Mouse (Mus musculus) layer of hippocampus, postnatal 14 days (tissue): Measurements from ENCODE around the gene Fgfr2. TPM values are rescaled to one million over a fixed set of nuclear protein-coding genes. Genes with fewer than 3 reads are reported as not detected.
A peak's percentile ranks its signal among the peaks of the same experiment; 100 is the strongest.

ENCODE experiments used
- DNase-seq, 2 experiments: peaks; one replicate each; pipeline ENCODE4 v3.0.0; 2021 to 2022; ENCODE audit warnings: low spot score in 2 of 2, mixed read lengths in 1 of 2
- total RNA-seq, 2 experiments: library from RNA; stranded (reverse); gene quantifications; 2 replicates each; pipeline ENCODE4 v1.2.3; 2021

Fgfr2 gene
- total RNA-seq, 2 experiments from 2014 or later: 38.3 to 40.2 TPM

DNA sequence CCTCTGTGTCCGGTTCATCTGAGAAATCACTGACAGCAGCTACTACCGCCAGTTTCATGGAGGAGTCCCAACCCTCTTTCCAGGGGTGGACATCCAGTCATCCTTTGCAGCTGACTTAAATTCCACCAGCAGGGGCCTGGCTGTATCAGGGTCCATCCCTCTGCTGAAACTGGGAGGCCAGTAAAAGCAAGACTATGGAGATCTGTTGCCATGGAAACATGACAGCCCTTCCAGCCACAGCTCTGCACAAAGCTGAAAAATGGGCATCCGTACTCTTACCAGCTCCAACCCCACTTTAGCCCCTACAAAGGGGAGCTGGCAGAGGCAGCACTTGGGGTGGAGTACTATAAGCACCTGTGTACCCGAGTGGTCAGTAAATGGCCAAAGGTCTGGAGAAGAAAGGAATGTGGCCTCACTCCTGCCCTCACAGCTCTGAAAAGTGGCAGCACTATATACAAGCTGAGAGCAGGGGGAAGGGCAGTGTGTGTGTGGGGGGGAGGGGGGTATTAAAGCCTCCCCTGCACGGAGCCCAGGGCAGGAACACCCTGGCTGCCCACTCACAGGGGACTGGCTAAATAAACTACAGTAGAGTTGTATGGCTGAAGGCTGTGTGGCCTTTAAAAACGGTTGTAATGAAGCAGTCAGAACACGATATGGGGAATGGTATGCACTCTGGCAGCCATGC, 341.9 kb downstream of the Fgfr2 start:
- DNase-seq: no peak

DNA sequence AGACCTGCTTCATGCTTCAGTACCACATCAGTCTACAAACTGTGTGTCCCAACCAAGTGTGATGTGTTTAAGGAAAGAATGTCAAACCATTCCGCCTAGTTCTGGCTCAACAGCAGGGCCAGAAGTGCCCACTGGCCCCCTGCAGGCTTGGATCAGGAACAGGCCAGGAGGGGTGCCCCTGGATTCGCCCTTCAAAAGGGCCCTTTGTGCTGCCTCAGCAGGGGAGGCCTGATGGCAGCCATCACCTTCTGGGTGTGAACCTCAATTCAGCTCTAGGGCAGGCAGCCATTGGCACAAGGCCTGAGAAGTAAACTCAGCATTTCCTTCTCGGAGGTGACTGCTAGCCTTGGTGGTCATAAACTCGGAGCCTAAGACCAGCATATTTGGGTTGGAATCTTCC, 342.5 kb downstream of the Fgfr2 start:
- peak in 1 of 2 experiments; percentile 39 for DNase-seq

DNA sequence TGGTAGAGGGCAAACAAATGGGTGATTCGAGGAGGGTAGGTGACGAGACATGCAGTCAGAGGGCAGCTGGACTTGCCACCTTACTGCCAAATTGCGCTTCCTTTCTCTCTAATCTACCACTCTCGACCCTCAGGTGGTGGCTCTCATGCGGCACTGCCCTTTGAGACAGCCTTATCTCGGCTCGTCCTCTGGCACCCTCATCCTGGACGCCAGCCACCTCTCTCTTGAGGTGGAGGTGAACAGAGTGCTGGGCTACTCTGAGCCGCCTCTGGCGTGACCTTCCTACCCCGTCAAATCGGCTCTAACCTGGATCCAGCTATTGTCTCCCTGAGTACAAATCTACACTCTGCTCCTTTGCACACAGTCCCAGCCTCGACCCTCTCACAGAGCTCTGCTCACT, 344.5 kb downstream of the Fgfr2 start:
- no peak for DNase-seq

DNA sequence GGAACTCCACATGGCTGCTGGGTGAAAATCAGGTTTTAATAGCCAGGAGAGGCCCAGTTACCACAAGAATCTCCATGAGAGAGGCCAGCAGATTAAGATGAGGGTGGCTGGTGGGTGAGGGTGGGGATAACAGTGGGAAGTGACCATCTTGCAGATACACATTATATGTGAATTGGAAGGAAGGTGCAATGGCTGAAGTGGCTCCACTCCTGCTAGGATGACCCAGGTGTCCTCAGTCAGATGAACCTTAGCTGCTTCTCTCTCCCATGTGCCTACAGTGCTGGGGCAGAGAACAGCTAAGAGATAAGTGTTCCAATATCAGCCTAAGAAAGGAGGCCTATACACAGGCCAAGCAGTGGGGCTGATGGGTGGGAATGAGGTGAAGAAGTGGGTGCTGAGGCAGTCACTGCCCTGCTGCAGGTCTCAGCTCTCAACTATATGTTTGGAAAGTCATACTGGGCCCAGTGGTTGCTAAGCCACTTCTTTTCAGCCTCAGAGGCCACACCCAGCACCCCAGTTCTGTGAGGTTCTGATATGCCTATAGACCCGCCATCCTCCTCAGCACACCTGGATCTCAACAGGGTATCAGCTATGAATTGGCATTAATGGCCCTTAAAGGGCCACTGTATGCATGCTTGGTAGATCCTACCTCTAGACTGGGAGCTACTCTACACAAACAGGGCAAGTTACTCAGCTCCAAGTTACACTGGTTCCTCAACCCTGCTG, 345.3 kb downstream of the Fgfr2 start:
- no peak for DNase-seq

DNA sequence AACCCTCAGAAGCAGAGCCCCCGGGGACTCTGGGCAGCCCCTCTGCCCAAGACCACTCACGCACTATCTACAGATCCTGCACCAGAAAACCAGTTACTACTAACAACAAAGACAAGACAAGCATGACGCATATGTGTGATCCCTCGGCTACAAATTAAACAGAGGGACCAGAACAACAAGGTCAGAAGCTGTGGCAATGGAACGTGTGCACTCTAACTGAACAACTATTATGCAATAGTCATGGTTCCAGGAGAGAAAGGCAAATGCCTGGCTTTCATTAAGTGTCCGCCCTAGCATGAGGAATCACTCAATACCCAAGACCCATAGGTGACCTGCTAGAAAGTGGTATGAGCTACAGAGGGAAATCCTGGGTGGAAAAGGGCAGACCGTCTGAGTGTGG, 346.0 kb downstream of the Fgfr2 start:
- DNase-seq: no peak

DNA sequence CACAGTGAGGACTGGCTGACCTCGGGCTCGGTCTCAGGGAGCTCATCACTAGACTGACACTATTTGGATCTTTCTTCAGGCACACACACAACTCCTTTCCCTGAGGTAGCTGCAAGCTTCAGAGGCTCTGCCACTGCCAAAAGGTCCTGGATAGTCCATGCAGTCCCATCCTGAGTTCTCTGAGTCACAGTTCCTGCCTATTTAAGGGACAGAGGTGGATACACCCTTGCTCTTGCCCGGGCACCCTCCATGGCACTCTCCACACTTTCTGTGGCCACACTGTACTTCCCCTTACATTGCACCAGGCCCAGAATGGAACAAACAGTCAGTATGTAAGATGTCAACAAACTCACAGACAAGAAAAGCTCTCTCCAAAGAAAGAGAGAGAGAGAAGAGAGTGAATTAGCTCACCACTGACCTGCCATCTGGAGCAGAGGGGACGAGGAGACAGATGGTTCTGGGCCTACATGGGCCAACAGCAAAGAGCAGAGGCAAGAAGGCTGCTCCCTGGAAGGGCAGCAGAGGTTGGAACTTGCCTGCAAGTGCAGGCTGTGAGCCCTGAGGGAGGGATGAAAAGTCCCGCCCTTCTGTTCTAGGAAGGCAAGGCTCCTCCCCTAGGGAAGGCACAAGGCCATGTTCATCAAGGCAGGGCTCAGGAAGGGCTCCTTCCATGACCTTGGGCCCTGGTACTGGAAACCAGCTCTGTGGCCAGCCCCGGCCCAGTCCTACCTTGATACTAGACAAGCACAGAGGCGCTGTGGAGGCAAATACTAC, 346.6 kb downstream of the Fgfr2 start:
- DNase-seq: no peak

DNA sequence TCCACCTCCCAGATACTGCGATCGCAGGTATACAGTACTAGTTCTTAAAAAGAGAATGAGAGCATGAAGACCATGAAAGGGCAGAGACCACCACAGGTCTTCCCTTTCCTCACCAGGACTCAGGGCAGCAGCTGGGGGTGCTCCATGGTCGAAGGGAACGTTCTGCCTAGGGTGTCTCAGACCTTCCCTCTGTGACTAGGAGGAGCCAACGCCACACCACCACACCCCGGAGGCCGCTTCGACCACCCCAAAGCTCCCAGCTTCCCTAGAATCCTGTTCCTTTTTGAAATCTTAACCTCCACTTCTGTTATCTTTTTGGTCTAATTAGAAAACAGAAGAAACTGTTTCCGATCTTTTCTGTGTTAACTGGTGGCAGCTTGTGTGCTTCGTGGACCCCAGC, 347.2 kb downstream of the Fgfr2 start:
- no peak for DNase-seq

DNA sequence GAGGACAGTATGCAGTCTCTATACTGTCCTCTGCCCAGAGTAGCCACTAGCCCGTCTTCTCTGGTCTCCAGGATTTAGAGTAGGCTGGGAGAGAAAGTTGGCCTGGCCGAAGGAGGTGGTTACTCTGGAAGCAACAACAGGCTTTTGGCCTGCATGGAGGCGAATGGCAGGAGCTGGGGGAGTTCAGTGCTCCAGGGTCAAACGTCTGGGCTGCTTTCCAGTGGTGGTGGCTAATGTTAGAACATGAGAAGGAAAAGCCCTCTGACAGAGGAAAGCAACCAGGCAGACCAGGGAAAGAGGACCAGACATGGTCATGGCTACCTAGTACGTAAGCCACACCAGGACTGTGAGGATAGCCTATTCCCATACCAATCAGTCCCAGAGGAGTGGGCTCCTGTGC, 347.8 kb downstream of the Fgfr2 start:
- DNase-seq: no peak

DNA sequence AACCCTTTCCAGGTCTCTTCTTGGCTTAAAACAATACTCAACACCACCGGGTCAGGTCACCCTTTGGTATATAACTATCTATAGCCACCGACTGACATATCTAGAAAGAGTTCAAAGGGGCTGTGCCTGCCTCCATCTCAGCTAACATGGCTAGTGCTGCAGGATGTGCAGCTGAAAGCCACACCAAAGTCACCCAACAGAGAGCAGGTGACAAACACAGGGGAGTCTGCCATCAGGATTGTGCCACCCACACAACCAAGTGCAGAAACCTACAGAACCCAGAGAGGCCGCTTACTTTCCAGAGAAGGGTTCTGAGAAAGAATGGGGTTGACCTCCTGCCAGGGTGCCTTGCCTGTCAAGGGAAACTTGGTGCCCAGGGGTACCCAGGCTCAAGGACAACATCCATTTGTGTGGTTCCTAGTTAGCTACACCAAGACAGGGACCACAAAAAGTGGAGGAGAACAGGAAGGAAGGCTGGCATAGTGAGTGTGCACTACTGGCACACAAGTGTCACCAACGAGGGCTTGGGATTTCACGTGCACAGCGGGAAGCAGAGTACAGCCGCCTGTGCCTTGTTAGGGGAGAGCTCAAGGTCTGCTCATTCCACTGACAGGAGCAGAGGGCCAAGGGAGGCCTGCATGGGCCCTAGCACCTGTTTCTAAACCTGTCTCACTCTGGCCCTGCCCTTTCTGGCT, 350.0 kb downstream of the Fgfr2 start:
- DNase-seq: no peak

DNA sequence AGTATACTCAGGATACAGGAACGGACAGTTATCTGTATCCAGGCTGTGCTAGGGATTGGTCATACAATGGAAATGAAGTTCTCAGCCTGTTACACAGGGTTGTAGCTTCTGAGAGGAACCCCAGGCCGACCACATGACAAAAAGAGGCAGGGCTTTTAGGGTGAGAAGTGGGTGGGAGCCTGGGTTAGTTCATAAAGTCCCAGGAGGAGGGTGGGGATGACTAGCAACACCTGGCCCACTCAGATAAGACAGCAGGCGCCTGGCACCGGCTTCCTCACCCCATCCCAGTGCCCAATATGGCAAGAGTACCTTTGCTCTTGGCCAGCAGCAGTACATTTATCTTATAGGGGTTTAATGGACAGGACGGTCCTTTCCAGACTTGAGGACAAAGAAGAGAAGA, 350.7 kb downstream of the Fgfr2 start:
- DNase-seq: no peak

DNA sequence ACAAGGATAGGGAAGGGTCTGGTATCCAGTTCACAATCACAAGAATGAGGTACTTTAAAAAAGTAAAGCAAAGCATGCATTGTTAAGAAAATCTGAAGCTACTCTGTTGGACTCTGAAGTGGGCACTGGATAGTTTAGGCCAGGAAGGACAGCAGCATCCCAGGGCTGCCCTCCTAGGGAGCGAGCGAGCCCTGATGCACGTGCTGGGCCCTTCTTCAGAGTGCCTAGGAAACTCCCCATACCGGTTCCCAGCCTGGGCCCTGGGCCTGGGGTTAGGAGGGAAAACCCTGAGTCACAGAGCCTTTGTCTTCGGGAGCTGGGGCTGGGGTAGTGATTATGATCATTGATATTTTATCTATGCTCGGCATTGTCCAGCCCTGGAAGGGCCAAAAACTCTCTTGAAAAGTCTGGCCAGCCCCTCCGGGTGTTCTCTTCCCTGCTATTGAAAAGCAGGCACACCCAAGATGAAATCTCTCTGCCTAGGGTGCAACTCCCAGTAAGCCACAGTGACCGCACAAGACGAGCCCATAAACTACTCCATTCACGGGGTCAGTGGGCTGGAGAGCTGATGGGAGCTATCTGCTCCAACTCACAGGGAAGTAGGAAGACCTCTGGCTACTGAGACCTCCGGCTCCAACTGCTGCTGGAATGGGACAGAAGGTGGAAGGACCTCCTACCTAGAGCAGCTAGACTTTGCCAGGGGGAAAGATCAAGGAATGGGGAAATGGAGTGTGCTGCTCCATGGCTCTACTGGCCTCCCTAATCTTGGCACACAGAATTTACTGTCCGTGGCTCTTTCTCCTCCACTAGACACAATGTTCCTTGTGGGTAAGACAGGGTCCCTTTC, 354.4 kb downstream of the Fgfr2 start:
- no peak for DNase-seq

DNA sequence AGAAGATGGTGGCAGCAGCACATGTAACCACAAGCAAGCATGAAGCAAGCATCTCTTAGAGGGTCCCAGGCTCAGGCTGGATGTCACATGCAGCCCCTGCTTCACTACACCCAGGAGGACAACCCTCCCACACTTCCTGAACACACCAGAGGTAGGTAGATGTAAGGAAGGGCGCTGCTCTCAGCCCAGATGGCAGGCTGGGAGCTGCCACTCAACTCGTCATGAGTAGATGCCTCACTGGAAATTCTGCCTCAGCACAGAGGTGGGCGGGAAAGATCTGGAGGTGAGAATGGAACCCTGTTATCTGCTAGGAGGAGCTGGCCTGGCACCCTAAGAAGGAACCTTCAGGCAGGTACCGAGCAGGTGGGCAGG, 355.2 kb downstream of the Fgfr2 start:
- DNase-seq: no peak

DNA sequence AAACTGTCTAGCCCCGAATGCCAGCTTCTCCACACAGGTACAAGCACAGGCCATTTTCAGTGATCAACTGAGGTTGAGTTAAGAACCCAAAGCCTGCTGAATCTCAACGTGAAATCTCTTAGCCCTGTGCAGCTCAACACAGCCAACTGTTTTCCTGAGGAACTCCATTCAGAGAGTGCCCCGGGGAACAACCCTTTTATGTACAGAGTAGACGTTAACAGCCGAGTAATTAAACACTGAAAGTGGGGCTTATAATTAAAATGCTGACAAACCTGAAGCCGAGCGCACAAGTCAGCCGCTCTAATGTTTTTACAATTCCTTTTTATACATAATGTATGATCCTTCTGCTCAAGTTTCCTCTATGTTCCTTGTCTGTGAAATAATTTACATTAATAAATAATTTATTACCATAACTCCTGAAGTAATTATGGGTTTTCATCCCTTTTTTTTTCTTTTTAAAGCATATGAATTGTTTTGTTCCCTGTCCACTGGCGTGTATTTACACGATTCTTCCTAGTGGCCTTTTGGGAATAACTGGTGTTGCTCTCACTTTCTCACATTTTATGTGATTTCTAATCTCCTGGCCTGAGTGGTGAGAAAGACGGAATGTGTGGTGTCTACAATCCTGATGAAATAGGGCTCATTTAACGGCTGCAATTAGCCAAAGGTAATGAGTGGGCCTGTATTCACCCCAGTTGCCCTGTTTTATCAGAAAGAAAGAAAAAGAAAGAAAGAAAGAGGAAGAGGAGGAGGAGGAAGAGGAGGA, 355.7 kb downstream of the Fgfr2 start:
- no peak for DNase-seq

DNA sequence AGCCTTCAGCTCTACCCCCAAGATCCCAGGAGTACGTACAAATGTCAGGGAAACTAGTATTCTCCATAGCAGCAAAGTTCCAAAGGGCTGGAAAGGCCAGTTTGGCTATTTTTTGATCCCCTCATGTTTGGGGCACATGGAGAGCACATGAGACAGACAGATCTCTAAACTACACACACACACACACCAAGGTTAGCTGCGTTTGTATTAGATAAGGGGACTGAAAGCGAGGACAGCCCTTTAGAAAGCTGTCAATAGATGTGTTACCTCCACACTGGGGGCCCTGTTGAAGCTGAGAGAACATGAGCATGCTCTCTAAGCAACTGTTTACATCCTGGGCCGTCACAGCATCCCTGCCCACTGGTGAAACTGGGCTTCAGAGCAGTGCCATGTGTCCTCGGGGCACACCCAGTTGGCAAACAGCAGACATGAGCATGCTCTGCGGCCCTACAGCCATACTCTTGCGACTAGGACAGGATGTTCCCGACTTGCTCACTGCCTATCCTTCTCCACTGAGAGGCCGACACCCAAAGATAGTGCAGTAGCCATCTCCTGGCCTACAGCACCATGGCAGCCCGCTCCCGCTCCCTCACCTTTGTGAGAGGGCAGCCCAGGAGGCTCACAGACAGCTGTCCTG, 356.8 kb downstream of the Fgfr2 start:
- DNase-seq: no peak

DNA sequence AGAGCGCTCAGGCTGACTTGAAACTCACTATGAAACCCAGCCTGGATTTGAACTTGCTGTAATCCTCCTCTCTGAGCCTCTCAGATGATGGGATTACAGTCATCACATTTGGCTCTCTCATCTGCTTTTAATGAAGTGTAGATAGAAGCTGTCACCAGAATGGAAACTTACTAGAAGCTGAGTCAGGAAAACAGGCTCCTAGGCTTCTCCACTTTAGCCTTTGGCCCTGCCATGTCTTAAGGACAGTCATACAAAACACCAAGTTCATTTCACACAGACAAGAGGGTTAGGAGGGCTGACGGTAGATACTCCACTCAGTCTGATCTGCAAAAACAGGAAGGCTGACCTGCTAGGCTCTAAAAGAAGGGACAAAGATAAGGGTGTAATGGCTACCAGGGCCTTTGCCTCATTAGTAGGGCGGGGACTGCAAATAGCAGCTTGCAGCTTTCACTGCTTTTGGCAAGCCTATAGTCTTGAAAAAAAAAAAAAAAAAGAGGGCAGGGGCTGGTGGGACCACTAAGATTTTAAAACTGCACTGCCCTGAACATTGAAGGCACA, 357.4 kb downstream of the Fgfr2 start:
- DNase-seq: no peak

DNA sequence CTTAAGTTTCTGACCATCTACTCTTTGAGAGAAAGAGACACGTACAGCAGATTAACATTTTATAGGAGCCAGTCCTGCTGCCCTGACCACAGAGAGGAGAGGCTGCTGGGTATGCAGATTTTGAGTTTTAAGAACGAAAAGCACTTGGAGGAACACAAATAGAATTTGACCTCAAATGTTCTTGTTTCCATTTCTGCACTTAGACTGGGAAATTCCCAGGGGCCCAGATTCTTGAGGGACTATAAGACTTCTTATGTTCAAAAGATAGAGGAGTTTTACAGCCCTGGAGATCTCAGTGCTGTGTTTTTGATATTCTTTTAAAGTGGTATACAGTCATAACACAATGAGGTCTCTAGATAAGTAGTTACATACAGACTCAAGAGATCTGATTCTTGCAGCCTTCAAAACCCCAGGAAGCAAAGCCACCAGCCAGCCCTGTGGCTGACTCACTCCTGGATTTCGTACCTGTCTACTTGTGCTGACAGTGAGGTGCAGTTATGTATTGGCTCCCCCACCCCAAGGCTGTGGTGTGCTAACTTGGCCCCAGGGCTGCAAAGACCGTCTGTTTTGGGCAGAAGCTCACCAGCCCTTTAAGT, 358.2 kb downstream of the Fgfr2 start:
- DNase-seq: no peak

DNA sequence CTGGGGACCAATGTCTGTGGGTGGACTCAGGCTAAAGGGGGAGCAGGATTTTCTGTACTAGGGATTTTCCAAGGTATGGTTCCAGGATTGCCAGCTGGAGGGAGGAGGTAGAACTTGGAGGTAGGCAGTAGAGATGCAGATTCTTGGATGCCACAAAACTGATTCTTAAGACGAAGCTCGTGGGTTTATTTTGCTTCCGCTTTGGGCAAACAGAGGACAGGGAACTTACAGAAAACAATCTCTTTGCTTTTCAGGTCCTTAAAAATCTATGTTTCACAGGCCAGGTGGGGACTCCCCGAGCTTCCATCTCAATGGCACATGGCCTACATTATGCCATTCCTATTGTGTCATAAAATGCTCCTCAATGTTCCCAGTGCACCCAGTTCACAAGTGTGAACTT, 358.8 kb downstream of the Fgfr2 start:
- DNase-seq: no peak

DNA sequence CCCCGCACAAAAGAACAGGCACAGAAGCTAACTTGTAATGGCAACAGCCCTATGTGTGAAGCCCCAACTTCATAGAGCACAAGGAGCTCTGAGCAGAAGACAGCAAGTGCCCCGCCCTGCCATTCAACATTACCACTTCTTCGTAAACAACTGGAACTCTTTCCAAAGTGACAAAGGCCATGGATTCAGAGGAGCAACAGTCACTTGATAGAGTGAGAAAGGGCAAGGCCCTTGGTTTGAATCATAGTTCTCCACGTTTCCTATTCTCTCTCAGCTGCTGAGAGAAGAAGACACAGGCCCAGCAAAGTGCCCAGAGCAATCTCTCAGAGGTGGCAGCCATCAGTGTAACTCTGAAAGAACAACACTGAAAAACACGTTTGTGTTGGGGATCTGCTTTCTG, 359.2 kb downstream of the Fgfr2 start:
- no peak for DNase-seq

DNA sequence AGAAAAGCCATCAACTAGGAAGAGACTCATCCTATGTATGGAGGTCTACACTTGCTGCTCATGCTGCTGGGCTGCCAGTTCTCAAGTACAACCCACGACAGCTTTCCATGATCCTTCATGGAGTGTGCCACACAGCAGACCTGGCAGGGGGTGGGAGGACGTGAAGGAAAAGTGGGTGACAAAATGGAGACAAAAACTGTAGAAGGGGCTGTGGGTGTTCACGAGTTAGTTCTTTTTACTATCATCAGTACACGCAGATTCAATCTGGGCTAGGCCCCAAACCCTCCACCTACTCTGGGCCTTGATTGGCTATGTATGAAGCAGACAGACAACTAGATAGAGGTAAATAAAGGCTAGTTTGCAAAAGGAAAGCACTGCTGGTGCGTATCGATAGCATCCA, 359.8 kb downstream of the Fgfr2 start:
- DNase-seq: no peak
